Comparison of ENCODE assay signal across 26 mouse cellular contexts in genomic region chr11:78431176-78431575, GRCm38 (mm10). TPM values are rescaled to one million over a fixed set of nuclear protein-coding genes. Genes with fewer than 3 reads are reported as not detected.
DNase-seq lines count a peak whose midpoint lies in the region; ATAC-seq and TF ChIP-seq lines count a peak whose summit lies in the region.
"Had no signal": no experiment of that assay in that cellular context is flagged by ENCODE, and none has a peak within 500 bp of the region (broad histone marks: within the 10 kb centered on the region; RNA-seq: fewer than 3 reads in every experiment).

No protein-coding gene starts in this region.

- TF ChIP-seq CTCF in stomach, postnatal 0 days (IDR thresholded peaks at IDR 0.05; ENCODE audit: low read depth) = no peak

- WGBS in kidney, embryonic 15.5 days = 63% methylated on average over 10 of the region's 10 CpGs
- 73% methylated on average over 10 of the region's 10 CpGs for WGBS in stomach, postnatal 0 days

- no peak for ATAC-seq in kidney, embryonic 15.5 days (replicated peaks; ENCODE audit: low FRiP score)
- ATAC-seq in stomach, postnatal 0 days (ENCODE audit: low FRiP score, low TSS enrichment) = no peak
- ATAC-seq: forebrain, embryonic 14.5 days; inflammation-experienced regulatory T-cells, adult 6 months had no signal

- H3K27ac ChIP-seq in kidney, embryonic 15.5 days = no peak overlapping the region
- no peak overlapping the region for H3K27ac ChIP-seq in stomach, postnatal 0 days (replicated peaks)
- H3K27ac ChIP-seq: embryonic facial prominence, embryonic 15.5 days; hindbrain, embryonic 14.5 days; layer of hippocampus, adult 2 months; liver, embryonic 13.5 days; lung, embryonic 15.5 days; neural tube, embryonic 12.5 days had no signal

- peaks cover 24% of the 10 kb centered on the region for H3K4me1 ChIP-seq in kidney, embryonic 15.5 days
- H3K4me1 ChIP-seq in stomach, postnatal 0 days (replicated peaks; ENCODE audit: control insufficient read depth, insufficient read depth) = peaks cover 5% of the 10 kb centered on the region; the same call in 1 of the 2 replicates

- no peak overlapping the region for H3K9ac ChIP-seq in kidney, embryonic 15.5 days
- H3K9ac ChIP-seq in stomach, postnatal 0 days (ENCODE audit: low read length) = no peak overlapping the region
- H3K9ac ChIP-seq: embryonic facial prominence, embryonic 15.5 days; hindbrain, embryonic 14.5 days; liver, embryonic 13.5 days; lung, embryonic 15.5 days; neural tube, embryonic 12.5 days had no signal

- H3K4me3 ChIP-seq in kidney, embryonic 15.5 days (replicated peaks) = no peak overlapping the region
- no peak overlapping the region for H3K4me3 ChIP-seq in stomach, postnatal 0 days (ENCODE audit: low read depth, low read length)
- H3K4me3 ChIP-seq: embryonic facial prominence, embryonic 15.5 days; layer of hippocampus, adult 2 months; liver, embryonic 13.5 days; lung, embryonic 15.5 days; neural tube, embryonic 12.5 days had no signal

- no peak for TF ChIP-seq EP300 in stomach, postnatal 0 days (optimal IDR thresholded peaks at IDR 0.05)

- H3K9me3 ChIP-seq in kidney, embryonic 15.5 days (replicated peaks) = no peaks in the 10 kb centered on the region
- no peaks in the 10 kb centered on the region for H3K9me3 ChIP-seq in stomach, postnatal 0 days (ENCODE audit: control insufficient read depth, low read length)
- H3K9me3 ChIP-seq: embryonic facial prominence, embryonic 15.5 days; liver, embryonic 13.5 days; lung, embryonic 15.5 days; neural tube, embryonic 12.5 days had no signal

- peak; percentile 73 for DNase-seq in kidney, adult 18-20 months
- DNase-seq in brain, adult 2 months (ENCODE audit: low read depth, low spot score) = peak; percentile 32
- peak; percentile 59 for DNase-seq in kidney, postnatal 10 days
- DNase-seq in stomach, postnatal 0 days (ENCODE audit: low spot score) = peak; percentile 36
- DNase-seq in spleen, adult 18-20 months = no peak
- no peak for DNase-seq in left cerebral cortex, adult 9 months (ENCODE audit: low spot score in 2 of 2)
- DNase-seq: adrenal gland, postnatal 36 days; cerebellum, adult 11 months; heart, postnatal 4 days; layer of hippocampus, postnatal 36 days; liver, embryonic 13.5 days; lung, postnatal 36 days; midbrain, embryonic 14.5 days; retina, postnatal 1 day; right cerebral cortex, postnatal 25 days had no signal

- H3K4me2 ChIP-seq in kidney, embryonic 15.5 days = no peak overlapping the region
- H3K4me2 ChIP-seq in stomach, postnatal 0 days (replicated peaks; ENCODE audit: low read depth) = no peak overlapping the region
- H3K4me2 ChIP-seq: embryonic facial prominence, embryonic 15.5 days; hindbrain, embryonic 14.5 days; liver, embryonic 13.5 days; lung, embryonic 15.5 days; neural tube, embryonic 12.5 days had no signal

- no peaks in the 10 kb centered on the region for H3K27me3 ChIP-seq in kidney, embryonic 15.5 days
- no peaks in the 10 kb centered on the region for H3K27me3 ChIP-seq in stomach, postnatal 0 days (ENCODE audit: control insufficient read depth, insufficient read depth, low read length)
- H3K27me3 ChIP-seq: embryonic facial prominence, embryonic 15.5 days; lung, embryonic 15.5 days; neural tube, embryonic 12.5 days had no signal

- no peaks in the 10 kb centered on the region for H3K36me3 ChIP-seq in kidney, embryonic 15.5 days
- no peaks in the 10 kb centered on the region for H3K36me3 ChIP-seq in stomach, postnatal 0 days (ENCODE audit: control insufficient read depth, insufficient read depth, low read length)
- H3K36me3 ChIP-seq: embryonic facial prominence, embryonic 15.5 days; liver, embryonic 13.5 days; lung, embryonic 15.5 days; neural tube, embryonic 12.5 days had no signal

RNA-seq across cellular contexts. Expression of gene Slc13a2, which starts 9.2 kb away (rescaled TPM):
- 1.1 and 1.2 TPM in 2 replicates for polyA plus RNA-seq in kidney, embryonic 15.5 days (2015; fragmentation: Nextera tagmentation; extraction: Ambion mirVana)
- polyA plus RNA-seq in stomach, postnatal 0 days (2015; fragmentation: Nextera tagmentation; extraction: Ambion mirVana) = 0.23 and 0.39 TPM in 2 replicates
- polyA plus RNA-seq: C2C12; forebrain, embryonic 14.5 days; frontal cortex, adult 2 months; hindbrain, embryonic 14.5 days; inflammation-experienced regulatory T-cells, adult 6 months; liver, embryonic 13.5 days; midbrain, embryonic 14.5 days; neural tube, embryonic 12.5 days had no signal

RNA-seq across cellular contexts. Expression of gene Slc46a1, which starts 34.3 kb away (rescaled TPM):
- 21.1 and 21.3 TPM in 2 replicates for polyA plus RNA-seq in kidney, embryonic 15.5 days (2015; fragmentation: Nextera tagmentation; extraction: Ambion mirVana)
- polyA plus RNA-seq in stomach, postnatal 0 days (2015; fragmentation: Nextera tagmentation; extraction: Ambion mirVana) = 16.4 and 16.9 TPM in 2 replicates

RNA-seq across cellular contexts. Expression of gene Foxn1, which starts 44.8 kb away (rescaled TPM):
- polyA plus RNA-seq in kidney, embryonic 15.5 days (2015; fragmentation: Nextera tagmentation; extraction: Ambion mirVana) = 0.10 TPM in 1 of 2 replicates, not detected in the other
- 1.9 and 2.6 TPM in 2 replicates for polyA plus RNA-seq in stomach, postnatal 0 days (2015; fragmentation: Nextera tagmentation; extraction: Ambion mirVana)
- polyA plus RNA-seq: forebrain, embryonic 14.5 days; frontal cortex, adult 2 months; gonadal fat pad, adult 2 months; hindbrain, embryonic 14.5 days; inflammation-experienced regulatory T-cells, adult 6 months; liver, embryonic 13.5 days; midbrain, embryonic 14.5 days; neural tube, embryonic 12.5 days had no signal

Comparison
In these comparisons a context has a peak if more than half of its experiments do, and no peak if none do; other contexts are left out.
1. DNase-seq: peak in kidney, adult 18-20 months (single experiment), brain, adult 2 months (single experiment), kidney, postnatal 10 days (single experiment) and stomach, postnatal 0 days (single experiment); none in spleen, adult 18-20 months (0 of 2) and left cerebral cortex, adult 9 months (0 of 2).